Mouse (Mus musculus): ENCODE data around the gene Lgr6.

DNA sequence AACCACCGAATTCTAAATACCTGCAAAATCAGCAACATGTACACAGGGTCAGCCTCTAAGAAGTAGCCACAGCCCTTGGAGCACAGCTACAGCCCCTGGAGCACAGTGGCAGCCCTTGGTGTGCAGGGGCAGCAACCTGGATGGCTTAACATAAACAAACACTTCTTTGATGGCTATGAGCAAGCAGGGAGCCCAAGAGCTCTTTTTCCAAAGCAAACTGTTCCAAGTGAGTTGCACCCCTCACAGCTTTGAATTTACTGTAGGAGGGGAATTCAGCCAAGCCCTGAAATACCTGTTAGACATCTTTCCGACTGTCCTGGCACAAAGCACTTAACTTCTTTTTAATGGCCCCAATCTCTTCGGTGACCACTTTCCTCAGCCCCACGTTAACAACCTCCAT is 164.2 kb downstream of the Lgr6 start:
- TF ChIP-seq CTCF (IDR thresholded peaks at IDR 0.05; ENCODE audit: borderline replicate concordance, extremely low read depth, insufficient read depth, insufficient read length), result no peak
- TF ChIP-seq POLR2A (IDR thresholded peaks at IDR 0.05; ENCODE audit: borderline replicate concordance, extremely low read depth, insufficient read depth, insufficient read length, poor library complexity, severe bottlenecking), result no peak

Data from brain, embryonic 14.5 days (tissue).